Mouse (Mus musculus) bone marrow macrophage, adult 2 months (primary cell): ENCODE data around the gene Slc7a10.

Experiments
- CTCF ChIP-seq: IDR thresholded peaks from 2 replicates; pipeline ENCODE4 v1.5.1; 2012; ENCODE audit warnings: low read depth, mild to moderate bottlenecking, low read length, moderate library complexity
- POLR2A ChIP-seq: IDR thresholded peaks from 2 replicates; pipeline ENCODE4 v1.6.1; 2012; ENCODE audit warnings: mild to moderate bottlenecking, low read depth, low read length, borderline replicate concordance

DNA sequence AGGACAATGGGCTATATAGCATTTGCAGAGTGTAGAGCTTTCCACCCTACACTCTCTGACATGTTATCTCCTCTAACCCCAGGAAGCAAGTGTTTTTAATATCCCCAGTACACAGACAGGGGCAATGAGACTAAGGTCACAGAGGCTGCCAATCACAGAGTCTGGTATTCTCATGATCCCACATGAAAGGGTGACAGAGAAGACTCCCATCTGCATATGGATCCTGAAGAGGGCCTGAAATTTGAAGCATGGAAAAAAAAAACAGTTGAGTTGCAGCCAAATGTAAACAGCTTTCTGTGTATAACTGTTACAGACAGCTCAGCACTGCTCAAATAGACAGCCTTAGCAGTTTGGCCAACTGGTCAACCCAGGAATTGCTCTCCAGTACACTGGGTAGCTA, 13.6 kb downstream of the Slc7a10 start:
- TF ChIP-seq CTCF (no peak), POLR2A (no peak)
